Mouse (Mus musculus): Measurements from ENCODE around the gene Serpina1a.
"Not testable (repeated sequence)": the region's sequence is repeated elsewhere in the genome, so short reads cannot be mapped to it uniquely, and the experiment has no call there.

DNA sequence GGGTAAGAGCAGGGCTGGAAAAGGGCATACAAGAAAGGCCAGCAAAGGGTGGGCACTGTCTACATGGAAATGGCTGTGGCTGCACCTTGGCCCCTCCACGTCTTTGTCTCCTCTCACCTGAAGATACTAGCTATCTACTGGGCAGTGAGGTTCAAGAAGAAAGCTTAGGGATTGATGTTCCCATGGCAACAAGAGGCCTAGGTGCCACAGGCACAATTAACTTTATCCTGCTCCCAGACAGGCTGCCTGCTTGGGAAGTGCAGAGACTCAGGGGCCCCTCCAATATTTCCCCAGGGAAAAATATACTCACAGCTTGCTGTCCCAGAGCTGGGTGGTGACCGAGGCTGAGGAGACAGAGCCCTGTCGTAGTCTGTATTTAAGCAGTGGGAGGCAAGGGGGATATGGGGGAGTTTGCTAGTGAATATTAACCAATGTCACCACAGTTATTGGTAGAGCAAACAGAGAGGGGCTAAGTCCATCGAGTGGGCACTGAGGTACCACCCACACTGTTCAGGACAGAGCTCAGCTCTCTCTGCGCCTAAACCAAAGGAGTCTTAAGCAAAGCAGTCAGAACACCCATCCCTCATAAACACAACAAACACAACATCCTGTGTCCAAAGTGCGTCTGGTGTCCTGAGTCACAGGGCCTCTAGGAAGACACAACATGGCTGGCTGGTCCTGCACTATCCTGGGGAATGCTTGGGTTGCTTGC lies 35.5 kb downstream of the Serpina1a start:
- TF ChIP-seq CTCF (IDR thresholded peaks at IDR 0.05; ENCODE audit: extremely low read depth, insufficient read length, insufficient replicate concordance, low read depth, low read length); POLR2A (IDR thresholded peaks at IDR 0.05; ENCODE audit: low read depth, low read length): not testable (repeated sequence)
